Mouse (Mus musculus) cortical plate, adult 2 months (tissue): ENCODE data around the gene Rhbg. TPM values are rescaled to one million over a fixed set of nuclear protein-coding genes. Genes with fewer than 3 reads are reported as not detected.

Source experiments
- H3K27ac ChIP-seq: fragments of 200-500 bp; 2 replicates; pipeline ENCODE4 v1.5.1; 2012; ENCODE audit warnings: low read length, control low read depth, inconsistent platforms; ENCODE audit not compliant: insufficient read depth
- H3K4me1 ChIP-seq: fragments of 200-500 bp; 2 replicates; pipeline ENCODE4 v1.6.1; 2011; ENCODE audit warnings: low read length; ENCODE audit not compliant: control insufficient read depth, insufficient read depth
- H3K4me3 ChIP-seq: fragments of 200-500 bp; 2 replicates; pipeline ENCODE4 v1.5.1; 2011; ENCODE audit warnings: mild to moderate bottlenecking, low read length, control low read depth; ENCODE audit not compliant: insufficient read depth
- CTCF ChIP-seq: fragments of 200-500 bp; IDR thresholded peaks from 2 replicates; pipeline ENCODE4 v1.5.1; 2011; ENCODE audit warnings: mild to moderate bottlenecking, control low read depth, low read length; ENCODE audit not compliant: insufficient read depth; ENCODE audit errors: extremely low read depth
- POLR2A ChIP-seq: fragments of 200-500 bp; IDR thresholded peaks from 2 replicates; pipeline ENCODE4 v1.6.1; 2011; ENCODE audit warnings: mild to moderate bottlenecking, low read length, control low read depth; ENCODE audit not compliant: insufficient read depth; ENCODE audit errors: extremely low read depth
- polyA plus RNA-seq: library from polyadenylated mRNA; depleted of rRNA; stranded (reverse); fragments of >200 nt; gene quantifications from 2 replicates; pipeline ENCODE4 v1.2.3, GENCODE M21; 2012

The Rhbg gene
- polyA plus RNA-seq, 1 experiment = not detected

GRCm38 (mm10) chr3:88237161-88237555 lies 17.4 kb downstream of the Rhbg start:
- no peak for TF ChIP-seq CTCF
- no peak for TF ChIP-seq POLR2A
- Histone ChIP-seq H3K4me1 (no peaks in the 10 kb centered on the region), H3K27ac (no peak overlapping the region)

GRCm38 (mm10) chr3:88235616-88236015 lies 18.9 kb downstream of the Rhbg start:
- no peak overlapping the region for H3K4me3 ChIP-seq
- no peak for TF ChIP-seq POLR2A
- no peak for TF ChIP-seq CTCF
- H3K4me1 ChIP-seq = peaks cover 8% of the 10 kb centered on the region
- H3K27ac ChIP-seq = no peak overlapping the region

More at GRCm38 (mm10) chr3:88237161-88237555, 17.4 kb downstream of the Rhbg start:
- no peak overlapping the region for H3K4me3 ChIP-seq

GRCm38 (mm10) chr3:88235216-88235615 lies 19.3 kb downstream of the Rhbg start:
- Histone ChIP-seq H3K4me3 (no peak overlapping the region), H3K27ac (no peak overlapping the region), H3K4me1 (peaks cover 9% of the 10 kb centered on the region)
- TF ChIP-seq CTCF (peak; percentile 49), POLR2A (no peak)

- H3K4me3 ChIP-seq = no peak overlapping the region
- H3K4me1 ChIP-seq = peaks cover 11% of the 10 kb centered on the region
- H3K27ac ChIP-seq = no peak overlapping the region
- TF ChIP-seq CTCF = no peak
- no peak for TF ChIP-seq POLR2A
Measured at GRCm38 (mm10) chr3:88234041-88234440, 20.5 kb downstream of the Rhbg start.

- 0 out of 2 replicates have a peak overlapping the region, but pooled peaks have one; percentile 41 for H3K27ac ChIP-seq
- H3K4me1 ChIP-seq = peaks cover 11% of the 10 kb centered on the region
- no peak overlapping the region for H3K4me3 ChIP-seq
- TF ChIP-seq POLR2A = no peak
- no peak for TF ChIP-seq CTCF
Measured at GRCm38 (mm10) chr3:88232851-88233649, 21.5 kb downstream of the Rhbg start.

- TF ChIP-seq CTCF (no peak), POLR2A (no peak)
- Histone ChIP-seq H3K4me1 (peaks cover 11% of the 10 kb centered on the region), H3K27ac (no peak overlapping the region), H3K4me3 (no peak overlapping the region)
Measured at GRCm38 (mm10) chr3:88232301-88232702, 22.2 kb downstream of the Rhbg start.

- H3K4me1 ChIP-seq = peaks cover 11% of the 10 kb centered on the region
- no peak overlapping the region for H3K4me3 ChIP-seq
- H3K27ac ChIP-seq = 0 out of 2 replicates have a peak overlapping the region, but pooled peaks have one; percentile 3
- TF ChIP-seq CTCF (no peak), POLR2A (peak; percentile 24)
Measured at GRCm38 (mm10) chr3:88231061-88231641, 23.4 kb downstream of the Rhbg start.

GRCm38 (mm10) chr3:88230262-88231047 lies 24.1 kb downstream of the Rhbg start:
- peaks cover 15% of the 10 kb centered on the region for H3K4me1 ChIP-seq
- no peak overlapping the region for H3K4me3 ChIP-seq
- TF ChIP-seq POLR2A (0 out of 2 replicates have a peak, but pooled peaks have one; percentile 1), CTCF (no peak)
- H3K27ac ChIP-seq = peak overlapping the region; percentile 14

GRCm38 (mm10) chr3:88229526-88229925 lies 25.0 kb downstream of the Rhbg start:
- peak overlapping the region; percentile 14; the same call in 1 of the 2 replicates for H3K27ac ChIP-seq
- peaks cover 19% of the 10 kb centered on the region for H3K4me1 ChIP-seq
- no peak overlapping the region for H3K4me3 ChIP-seq
- no peak for TF ChIP-seq POLR2A
- TF ChIP-seq CTCF = no peak
